Mouse (Mus musculus) brain, embryonic 14.5 days (tissue): ENCODE measurements around the gene Il17rc. TPM values are rescaled to one million over a fixed set of nuclear protein-coding genes. Genes with fewer than 3 reads are reported as not detected.

Experiments used
- DNase-seq: peaks from one replicate; pipeline ENCODE4 v3.0.0-alpha.2; 2011; ENCODE audit warnings: low read depth
- CTCF ChIP-seq: fragments of 200-500 bp; IDR thresholded peaks from 2 replicates; pipeline ENCODE4 v1.5.1; 2012; ENCODE audit warnings: inconsistent platforms, mild to moderate bottlenecking, moderate library complexity, borderline replicate concordance; ENCODE audit not compliant: insufficient read depth, insufficient read length; ENCODE audit errors: extremely low read depth
- POLR2A ChIP-seq: fragments of 200-500 bp; IDR thresholded peaks from 2 replicates; pipeline ENCODE4 v1.6.1; 2012; ENCODE audit warnings: mild to moderate bottlenecking, inconsistent platforms, borderline replicate concordance; ENCODE audit not compliant: poor library complexity, insufficient read depth, insufficient read length, severe bottlenecking; ENCODE audit errors: extremely low read depth
- polyA plus RNA-seq: library from polyadenylated mRNA; depleted of rRNA; stranded (reverse); fragments of >200 nt; gene quantifications from 2 replicates; pipeline ENCODE4 v1.2.3, GENCODE M21; 2012; rRNA removed

Il17rc gene
- polyA plus RNA-seq: 2.7 and 3.3 TPM in 2 replicates

DNA sequence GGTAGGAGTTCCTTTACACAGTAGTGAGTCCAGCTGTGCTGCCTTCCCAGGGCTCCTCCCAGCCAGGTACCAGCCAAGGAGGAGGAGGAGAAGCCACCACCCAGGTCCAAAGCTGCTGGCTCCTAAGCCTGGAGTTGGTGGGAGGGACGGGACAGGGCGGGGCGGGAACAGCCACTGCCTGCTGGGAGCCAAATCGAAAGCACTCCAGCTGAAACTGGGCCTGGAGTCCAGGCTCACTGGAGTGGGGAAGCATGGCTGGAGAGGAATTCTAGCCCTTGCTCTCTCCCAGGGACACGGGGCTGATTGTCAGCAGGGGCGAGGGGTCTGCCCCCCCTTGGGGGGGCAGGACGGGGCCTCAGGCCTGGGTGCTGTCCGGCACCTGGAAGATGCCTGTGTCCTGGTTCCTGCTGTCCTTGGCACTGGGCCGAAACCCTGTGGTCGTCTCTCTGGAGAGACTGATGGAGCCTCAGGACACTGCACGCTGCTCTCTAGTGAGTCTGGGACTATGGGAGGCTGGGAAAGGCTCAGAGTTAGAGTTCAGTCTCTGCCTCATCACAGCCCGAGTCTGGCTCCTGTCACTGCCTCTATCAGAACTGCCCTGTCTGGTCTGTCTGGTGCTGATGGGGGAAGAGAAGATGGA lies at the start of gene Il17rc:
Il17rc (plus strand) TSS at position 131 of the 640 bp plus-strand sequence.
- DNase-seq: no peak
- TF ChIP-seq POLR2A (no peak), CTCF (no peak)

DNA sequence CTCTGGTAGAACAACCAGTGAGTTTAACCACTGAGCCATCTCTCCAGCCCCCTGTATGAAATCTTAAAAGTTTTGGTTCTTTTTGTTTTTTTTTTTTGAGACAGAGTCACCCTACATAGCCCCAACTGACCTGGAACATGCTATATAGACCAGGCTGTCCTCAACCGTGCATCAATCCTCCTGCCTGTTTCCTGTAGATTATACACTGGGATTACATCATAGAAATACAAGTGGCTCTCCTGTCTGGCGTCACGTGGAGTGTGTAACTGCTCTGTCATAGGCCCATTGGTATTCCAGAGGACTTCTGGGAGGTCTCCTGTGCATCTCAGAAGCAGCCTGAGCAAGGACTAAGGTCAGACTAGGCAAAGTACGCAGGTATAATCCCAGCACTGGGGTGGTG lies 48.2 kb upstream of the Il17rc start:
- no peak for TF ChIP-seq CTCF
- no peak for TF ChIP-seq POLR2A
- no peak for DNase-seq

DNA sequence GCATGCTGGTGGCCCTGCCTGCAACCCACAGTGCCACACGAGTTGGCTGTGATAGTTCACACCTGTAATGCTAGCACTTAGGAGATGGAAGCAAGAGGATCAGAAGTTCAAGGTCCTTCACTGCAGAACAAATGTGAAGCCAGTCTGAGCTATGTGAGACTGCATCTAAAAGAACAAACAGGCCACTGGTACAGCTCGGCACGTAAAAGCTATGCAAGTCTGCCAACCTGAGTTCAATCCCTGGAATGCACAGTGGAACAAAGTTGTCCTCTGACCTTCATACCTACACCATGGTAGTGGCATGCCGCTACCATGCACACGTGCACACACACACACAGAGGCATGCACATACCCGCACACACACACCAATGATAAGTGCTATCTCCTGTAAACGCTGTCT lies 47.0 kb upstream of the Il17rc start:
- DNase-seq: no peak
- no peak for TF ChIP-seq CTCF
- no peak for TF ChIP-seq POLR2A

DNA sequence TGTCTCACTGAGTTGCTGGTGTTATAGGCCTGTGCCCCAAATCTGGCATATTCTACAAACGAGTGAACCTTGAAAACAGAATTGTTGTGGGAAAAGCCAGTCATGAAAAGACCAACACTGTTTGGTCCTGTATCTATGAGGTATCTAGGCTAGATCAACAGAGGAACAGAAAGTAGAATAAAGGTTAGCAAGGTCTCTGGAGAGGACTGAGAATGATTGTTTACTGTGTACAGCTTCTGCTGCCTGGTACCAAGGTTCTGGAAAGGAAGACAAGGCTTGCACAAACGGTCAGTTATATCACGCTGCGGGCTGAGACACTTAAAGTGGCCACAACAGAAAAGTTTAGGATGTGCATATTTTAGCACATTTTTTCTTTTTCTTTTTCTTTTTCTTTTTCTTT lies 44.5 kb upstream of the Il17rc start:
- no peak for DNase-seq
- TF ChIP-seq POLR2A (no peak), CTCF (no peak)

DNA sequence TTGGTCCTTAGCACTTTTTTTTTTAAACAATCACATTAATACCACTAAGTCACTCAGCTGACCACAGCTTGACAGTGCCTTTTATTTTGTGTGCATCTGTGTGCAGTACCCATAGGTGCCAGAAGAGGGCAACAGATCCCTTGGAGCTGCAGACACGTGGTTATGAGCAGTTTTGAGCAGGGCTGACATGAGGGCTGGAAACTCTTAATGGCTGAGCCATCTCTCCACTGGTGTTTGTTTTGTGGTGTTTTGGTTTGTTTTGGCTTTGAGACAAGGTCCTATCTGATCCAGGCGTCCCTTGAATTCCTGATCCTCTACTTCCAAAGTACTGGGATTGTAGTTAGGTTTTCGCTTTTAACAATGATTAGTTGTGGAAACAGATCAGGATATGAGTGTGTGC lies 43.8 kb upstream of the Il17rc start:
- TF ChIP-seq POLR2A: no peak
- TF ChIP-seq CTCF: peak; percentile 67; the same call in 1 of the 2 replicates
- peak; percentile 22 for DNase-seq

DNA sequence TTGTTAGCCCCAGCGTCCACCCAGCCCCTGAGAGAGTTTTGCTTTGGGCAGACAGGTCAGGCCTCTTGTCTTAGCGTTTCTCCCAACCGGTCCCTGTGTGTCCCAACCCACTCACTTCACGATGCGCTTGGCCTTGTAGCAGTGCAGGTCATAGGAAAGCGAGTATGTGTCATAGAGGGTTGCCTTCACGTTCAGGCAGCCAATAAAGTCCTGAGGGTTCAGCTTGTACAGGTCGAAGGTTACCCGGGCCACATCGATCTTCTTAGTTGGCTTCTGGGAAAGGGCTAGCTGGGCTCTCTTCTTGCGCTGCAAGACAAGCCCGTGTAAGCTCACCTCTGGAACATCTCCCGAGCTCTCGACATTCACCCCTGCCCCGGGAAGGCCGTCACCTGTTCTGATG lies 43.2 kb upstream of the Il17rc start:
- TF ChIP-seq CTCF (no peak), POLR2A (no peak)
- no peak for DNase-seq

DNA sequence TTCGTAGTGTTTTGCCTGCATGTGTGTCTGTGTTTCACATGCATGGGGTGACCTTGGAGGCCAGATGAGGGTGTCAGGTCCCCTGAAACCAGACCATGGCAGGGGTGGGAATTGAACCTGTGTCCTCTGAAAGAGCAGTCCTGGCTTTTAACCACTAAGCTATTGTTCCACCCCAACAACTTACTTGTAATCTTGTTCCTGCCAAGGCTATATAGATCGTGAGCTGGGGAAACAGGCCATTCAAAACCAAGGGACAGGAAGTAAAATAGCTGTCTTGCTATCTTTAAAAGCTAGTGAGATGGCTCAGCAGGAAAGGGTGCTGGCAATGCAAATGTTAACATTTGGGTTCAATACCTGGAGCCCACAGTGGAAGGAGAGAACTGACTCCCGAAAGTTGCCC lies 41.3 kb upstream of the Il17rc start:
- no peak for TF ChIP-seq POLR2A
- no peak for DNase-seq

DNA sequence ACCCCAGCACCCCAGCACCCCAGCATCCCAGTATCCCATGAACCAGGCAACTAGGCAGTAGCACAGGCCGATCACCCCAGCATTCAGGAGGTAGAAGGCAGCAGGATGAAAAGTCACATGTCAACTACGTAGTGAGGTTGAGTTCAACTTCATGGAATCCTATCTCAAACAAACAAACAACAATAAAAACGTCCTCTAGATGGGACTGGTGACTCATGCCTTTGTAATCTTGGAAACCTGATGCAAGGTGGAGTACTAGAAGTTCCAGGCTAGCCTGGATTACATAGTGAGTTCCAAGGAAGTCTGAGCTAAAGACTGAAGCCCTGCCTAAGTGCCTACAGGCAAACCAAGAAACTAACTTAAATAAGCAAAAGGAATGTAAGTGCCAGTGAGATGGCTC lies 40.4 kb upstream of the Il17rc start:
- no peak for DNase-seq
- no peak for TF ChIP-seq CTCF
- no peak for TF ChIP-seq POLR2A

DNA sequence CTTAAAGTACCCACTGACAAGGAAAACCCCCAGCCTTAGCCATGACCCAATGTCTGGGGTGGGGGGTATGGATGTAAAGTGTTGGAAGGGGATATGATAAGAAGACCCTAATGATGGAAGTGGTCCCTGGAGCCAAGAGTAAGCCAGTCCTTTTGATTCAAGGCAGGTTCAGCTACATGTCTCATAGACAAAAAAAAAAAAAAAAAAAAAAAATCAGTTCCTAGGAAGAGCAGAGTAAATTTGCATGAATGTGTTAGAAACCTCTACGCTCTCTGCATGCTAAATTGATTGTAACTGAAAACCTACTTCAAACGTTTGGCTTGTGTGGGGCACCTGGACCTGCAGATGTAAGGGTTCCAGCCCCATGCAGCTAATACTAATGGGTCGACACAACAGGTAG lies 39.4 kb upstream of the Il17rc start:
- TF ChIP-seq POLR2A (no peak), CTCF (no peak)
- no peak for DNase-seq

DNA sequence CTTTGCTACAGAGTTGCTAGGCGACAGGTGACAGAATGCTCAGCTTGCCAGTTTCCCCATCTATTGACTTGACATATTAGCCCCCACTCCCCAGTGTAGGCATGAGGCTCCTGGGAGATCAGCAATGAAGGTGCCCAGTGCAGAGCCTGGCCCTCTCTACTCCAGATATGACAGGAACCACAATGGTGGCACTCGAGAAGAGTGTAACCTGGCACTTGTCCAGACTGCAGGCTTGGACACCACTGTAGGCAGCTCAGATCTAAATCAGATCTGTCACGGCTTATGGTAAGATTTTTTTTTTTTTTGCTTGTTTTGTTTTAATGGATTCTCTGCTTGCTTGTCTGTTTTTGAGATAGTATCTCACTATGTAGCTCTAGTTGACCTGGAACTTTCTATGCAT lies 37.6 kb upstream of the Il17rc start:
- no peak for DNase-seq
- TF ChIP-seq POLR2A (no peak), CTCF (no peak)

DNA sequence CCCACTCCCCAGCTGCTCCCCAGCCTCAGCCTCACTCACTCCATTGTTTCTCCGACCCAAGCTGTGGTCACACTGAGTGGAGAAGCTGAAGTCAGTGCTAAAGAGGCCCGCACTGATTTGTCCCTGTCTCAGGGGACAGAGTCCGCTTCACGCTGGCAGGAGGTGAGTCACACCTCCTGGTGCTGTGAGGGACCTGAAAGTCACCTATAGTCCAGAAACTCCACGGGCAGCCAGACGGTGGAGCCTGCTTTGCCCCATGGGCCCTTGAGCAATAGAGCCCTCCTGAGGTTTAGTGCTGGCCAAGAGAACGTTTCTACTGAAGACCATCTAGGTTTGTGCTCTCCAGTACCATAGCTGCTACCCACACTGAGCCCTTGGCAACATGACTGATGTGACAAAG lies 36.5 kb upstream of the Il17rc start:
- no peak for DNase-seq
- TF ChIP-seq CTCF (no peak), POLR2A (no peak)

DNA sequence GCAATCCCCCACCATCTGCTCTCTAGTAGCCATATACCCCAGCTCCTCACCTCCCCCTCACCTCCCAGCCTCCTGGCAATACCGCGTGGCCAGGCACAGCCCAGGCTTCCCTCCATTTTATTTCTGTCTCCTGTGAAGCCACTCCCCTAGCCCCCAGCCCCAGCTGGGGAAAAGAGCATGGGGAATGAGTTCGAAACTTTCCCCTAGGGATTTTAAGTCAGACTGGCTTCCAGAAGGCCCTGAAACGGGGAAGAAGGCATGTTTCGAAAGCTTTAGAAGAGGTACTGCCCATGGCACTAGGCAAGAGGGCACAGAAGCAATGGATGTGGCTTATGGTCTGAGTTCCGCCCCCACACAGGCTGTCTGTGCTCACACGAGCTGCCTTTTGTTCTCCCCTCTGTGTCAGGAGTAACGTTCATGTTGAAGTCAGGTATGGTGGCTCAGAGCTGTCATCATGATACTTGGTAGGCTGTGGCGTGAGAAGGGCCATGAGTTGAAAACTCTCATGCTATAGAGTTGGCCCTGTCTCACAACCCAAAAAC lies 35.5 kb upstream of the Il17rc start, which contains the start of gene Cidec:
Cidec (minus strand) TSS at position 97 of the 542 bp plus-strand sequence.
- TF ChIP-seq POLR2A: no peak
- no peak for TF ChIP-seq CTCF
- DNase-seq: no peak
